Mouse (Mus musculus): ENCODE results near the gene Adgrd1. TPM values are rescaled to one million over a fixed set of nuclear protein-coding genes. Genes with fewer than 3 reads are reported as not detected.

Gene Adgrd1
- polyA plus RNA-seq, 1 experiment, result not detected

- Histone ChIP-seq H3K27me3 (ENCODE audit: control insufficient read depth, insufficient read depth, low read length, poor library complexity, severe bottlenecking) (no peaks in the 10 kb centered on the region), H3K36me3 (ENCODE audit: control insufficient read depth, insufficient read depth, low read length, poor library complexity, severe bottlenecking) (no peaks in the 10 kb centered on the region), H3K9ac (ENCODE audit: low read depth, poor library complexity, severe bottlenecking) (no peak overlapping the region), H3K27ac (ENCODE audit: insufficient read depth, low read length) (no peak overlapping the region), H3K9me3 (replicated peaks; ENCODE audit: control insufficient read depth, insufficient read depth, low read length, poor library complexity, severe bottlenecking) (no peaks in the 10 kb centered on the region), H3K4me3 (ENCODE audit: low read depth, low read length) (no peak overlapping the region), H3K4me1 (ENCODE audit: control insufficient read depth, insufficient read depth, low read length) (no peaks in the 10 kb centered on the region)
- no peak for TF ChIP-seq EP300 (IDR thresholded peaks at IDR 0.05; ENCODE audit: insufficient read depth, low read depth, low read length)
- TF ChIP-seq POLR2A (IDR thresholded peaks at IDR 0.05; ENCODE audit: insufficient read depth, low read length), result no peak
- no peak for TF ChIP-seq CTCF (IDR thresholded peaks at IDR 0.05; ENCODE audit: low read depth, low read length)
Observed at GRCm38 (mm10) chr5:129081521-129081920, 15.0 kb upstream of the Adgrd1 start.

GRCm38 (mm10) chr5:129085153-129085552 lies 11.4 kb upstream of the Adgrd1 start:
- H3K4me1 ChIP-seq (ENCODE audit: control insufficient read depth, insufficient read depth, low read length), result no peaks in the 10 kb centered on the region
- no peak for TF ChIP-seq EP300 (IDR thresholded peaks at IDR 0.05; ENCODE audit: insufficient read depth, low read depth, low read length)
- no peak for TF ChIP-seq CTCF (IDR thresholded peaks at IDR 0.05; ENCODE audit: low read depth, low read length)
- no peak for TF ChIP-seq POLR2A (IDR thresholded peaks at IDR 0.05; ENCODE audit: insufficient read depth, low read length)
- no peaks in the 10 kb centered on the region for H3K36me3 ChIP-seq (ENCODE audit: control insufficient read depth, insufficient read depth, low read length, poor library complexity, severe bottlenecking)
- H3K9me3 ChIP-seq (replicated peaks; ENCODE audit: control insufficient read depth, insufficient read depth, low read length, poor library complexity, severe bottlenecking), result no peaks in the 10 kb centered on the region
- no peaks in the 10 kb centered on the region for H3K27me3 ChIP-seq (ENCODE audit: control insufficient read depth, insufficient read depth, low read length, poor library complexity, severe bottlenecking)
- no peak overlapping the region for H3K27ac ChIP-seq (ENCODE audit: insufficient read depth, low read length)
- no peak overlapping the region for H3K9ac ChIP-seq (ENCODE audit: low read depth, poor library complexity, severe bottlenecking)
- H3K4me3 ChIP-seq (ENCODE audit: low read depth, low read length), result no peak overlapping the region

- Histone ChIP-seq H3K9me3 (replicated peaks; ENCODE audit: control insufficient read depth, insufficient read depth, low read length, poor library complexity, severe bottlenecking) (no peaks in the 10 kb centered on the region), H3K36me3 (ENCODE audit: control insufficient read depth, insufficient read depth, low read length, poor library complexity, severe bottlenecking) (no peaks in the 10 kb centered on the region), H3K4me3 (ENCODE audit: low read depth, low read length) (no peak overlapping the region), H3K9ac (ENCODE audit: low read depth, poor library complexity, severe bottlenecking) (no peak overlapping the region), H3K4me1 (ENCODE audit: control insufficient read depth, insufficient read depth, low read length) (peaks cover 1% of the 10 kb centered on the region), H3K27me3 (ENCODE audit: control insufficient read depth, insufficient read depth, low read length, poor library complexity, severe bottlenecking) (no peaks in the 10 kb centered on the region), H3K27ac (ENCODE audit: insufficient read depth, low read length) (no peak overlapping the region)
- no peak for TF ChIP-seq CTCF (IDR thresholded peaks at IDR 0.05; ENCODE audit: low read depth, low read length)
- no peak for TF ChIP-seq EP300 (IDR thresholded peaks at IDR 0.05; ENCODE audit: insufficient read depth, low read depth, low read length)
- TF ChIP-seq POLR2A (IDR thresholded peaks at IDR 0.05; ENCODE audit: insufficient read depth, low read length), result no peak
Observed at GRCm38 (mm10) chr5:129092345-129093065, 4.0 kb upstream of the Adgrd1 start.

GRCm38 (mm10) chr5:129093158-129093557 lies 3.4 kb upstream of the Adgrd1 start:
- Histone ChIP-seq H3K9ac (ENCODE audit: low read depth, poor library complexity, severe bottlenecking) (no peak overlapping the region), H3K27me3 (ENCODE audit: control insufficient read depth, insufficient read depth, low read length, poor library complexity, severe bottlenecking) (no peaks in the 10 kb centered on the region), H3K27ac (ENCODE audit: insufficient read depth, low read length) (no peak overlapping the region), H3K4me1 (ENCODE audit: control insufficient read depth, insufficient read depth, low read length) (peaks cover 1% of the 10 kb centered on the region), H3K9me3 (replicated peaks; ENCODE audit: control insufficient read depth, insufficient read depth, low read length, poor library complexity, severe bottlenecking) (no peaks in the 10 kb centered on the region), H3K36me3 (ENCODE audit: control insufficient read depth, insufficient read depth, low read length, poor library complexity, severe bottlenecking) (no peaks in the 10 kb centered on the region), H3K4me3 (ENCODE audit: low read depth, low read length) (no peak overlapping the region)
- TF ChIP-seq EP300 (IDR thresholded peaks at IDR 0.05; ENCODE audit: insufficient read depth, low read depth, low read length), result no peak
- no peak for TF ChIP-seq CTCF (IDR thresholded peaks at IDR 0.05; ENCODE audit: low read depth, low read length)
- TF ChIP-seq POLR2A (IDR thresholded peaks at IDR 0.05; ENCODE audit: insufficient read depth, low read length), result no peak

GRCm38 (mm10) chr5:129094236-129094635 lies 2.3 kb upstream of the Adgrd1 start:
- no peaks in the 10 kb centered on the region for H3K9me3 ChIP-seq (replicated peaks; ENCODE audit: control insufficient read depth, insufficient read depth, low read length, poor library complexity, severe bottlenecking)
- no peak overlapping the region for H3K4me3 ChIP-seq (ENCODE audit: low read depth, low read length)
- no peaks in the 10 kb centered on the region for H3K36me3 ChIP-seq (ENCODE audit: control insufficient read depth, insufficient read depth, low read length, poor library complexity, severe bottlenecking)
- no peaks in the 10 kb centered on the region for H3K27me3 ChIP-seq (ENCODE audit: control insufficient read depth, insufficient read depth, low read length, poor library complexity, severe bottlenecking)
- no peak overlapping the region for H3K27ac ChIP-seq (ENCODE audit: insufficient read depth, low read length)
- H3K4me1 ChIP-seq (ENCODE audit: control insufficient read depth, insufficient read depth, low read length), result peaks cover 1% of the 10 kb centered on the region
- no peak overlapping the region for H3K9ac ChIP-seq (ENCODE audit: low read depth, poor library complexity, severe bottlenecking)
- TF ChIP-seq EP300 (IDR thresholded peaks at IDR 0.05; ENCODE audit: insufficient read depth, low read depth, low read length), result no peak
- no peak for TF ChIP-seq POLR2A (IDR thresholded peaks at IDR 0.05; ENCODE audit: insufficient read depth, low read length)
- no peak for TF ChIP-seq CTCF (IDR thresholded peaks at IDR 0.05; ENCODE audit: low read depth, low read length)

GRCm38 (mm10) chr5:129104043-129104442 lies 7.5 kb downstream of the Adgrd1 start:
- Histone ChIP-seq H3K4me3 (ENCODE audit: low read depth, low read length) (no peak overlapping the region), H3K36me3 (ENCODE audit: control insufficient read depth, insufficient read depth, low read length, poor library complexity, severe bottlenecking) (no peaks in the 10 kb centered on the region), H3K27me3 (ENCODE audit: control insufficient read depth, insufficient read depth, low read length, poor library complexity, severe bottlenecking) (no peaks in the 10 kb centered on the region), H3K4me1 (ENCODE audit: control insufficient read depth, insufficient read depth, low read length) (peaks cover 7% of the 10 kb centered on the region), H3K9me3 (replicated peaks; ENCODE audit: control insufficient read depth, insufficient read depth, low read length, poor library complexity, severe bottlenecking) (no peaks in the 10 kb centered on the region), H3K27ac (ENCODE audit: insufficient read depth, low read length) (no peak overlapping the region), H3K9ac (ENCODE audit: low read depth, poor library complexity, severe bottlenecking) (no peak overlapping the region)
- TF ChIP-seq CTCF (IDR thresholded peaks at IDR 0.05; ENCODE audit: low read depth, low read length) (no peak), EP300 (IDR thresholded peaks at IDR 0.05; ENCODE audit: insufficient read depth, low read depth, low read length) (no peak), POLR2A (IDR thresholded peaks at IDR 0.05; ENCODE audit: insufficient read depth, low read length) (no peak)

All from ES-Bruce4 (cell line).